Mouse (Mus musculus): Measurements from ENCODE around the gene Sgsm2. TPM values are rescaled to one million over a fixed set of nuclear protein-coding genes. Genes with fewer than 3 reads are reported as not detected.

Gene Sgsm2
- polyA plus RNA-seq, 1 experiment = 7.3 TPM

GRCm38 (mm10) chr11:74830256-74831161 lies 66.4 kb downstream of the Sgsm2 start, which contains the start of gene Mnt:
Gene Mnt, plus strand, starts transcription at chr11:74830920.
- Histone ChIP-seq H3K4me3 (ENCODE audit: extremely low read depth, insufficient read depth, insufficient read length) (peak within 1 kb of the TSS; percentile 67), H3K27ac (ENCODE audit: insufficient read depth, low read length) (peak within 1 kb of the TSS; percentile 98), H3K36me3 (ENCODE audit: control insufficient read depth, insufficient read depth, low read length) (no peaks in the 10 kb centered on the region), H3K27me3 (ENCODE audit: control insufficient read depth, insufficient read depth, low read length) (no peaks in the 10 kb centered on the region), H3K4me1 (ENCODE audit: control insufficient read depth, insufficient read depth, insufficient read length) (peaks cover 44% of the 10 kb centered on the region)
- WGBS = under 1% methylated on average over 64 of the region's 70 CpGs
- TF ChIP-seq POLR2A (IDR thresholded peaks at IDR 0.05; ENCODE audit: low read depth, low read length) (peak; percentile 32), CTCF (IDR thresholded peaks at IDR 0.05; ENCODE audit: extremely low read depth, insufficient read depth, insufficient read length, insufficient replicate concordance) (no peak)
- peak; percentile 89 to 95 for DNase-seq (ENCODE audit: low read depth in 1 of 2, low spot score in 2 of 2)

DNA sequence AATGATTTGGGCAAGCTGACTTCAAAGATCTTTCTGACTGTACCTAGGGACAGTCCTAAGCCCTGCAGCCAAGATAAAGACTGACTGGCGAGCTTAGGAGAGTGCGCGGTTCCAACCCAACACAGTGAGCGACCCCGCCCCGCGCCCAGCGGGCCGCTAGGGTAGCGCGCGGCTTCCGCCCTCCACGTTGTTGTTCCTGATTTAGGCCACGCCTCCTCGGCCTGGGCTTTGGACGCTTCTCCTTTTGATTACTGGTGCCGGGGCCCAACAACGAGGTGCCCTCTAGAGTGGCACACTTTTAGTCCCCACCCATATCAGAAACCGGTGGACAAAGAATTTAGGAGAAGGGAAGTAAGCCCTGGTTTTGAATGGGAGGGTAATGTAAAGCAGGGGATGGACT lies 67.0 kb downstream of the Sgsm2 start:
- peak; percentile 41; the same call in 1 of the 2 replicates for TF ChIP-seq CTCF (IDR thresholded peaks at IDR 0.05; ENCODE audit: extremely low read depth, insufficient read depth, insufficient read length, insufficient replicate concordance)
- peak; percentile 47; the same call in 1 of the 2 replicates for TF ChIP-seq POLR2A (IDR thresholded peaks at IDR 0.05; ENCODE audit: low read depth, low read length)
- H3K36me3 ChIP-seq (ENCODE audit: control insufficient read depth, insufficient read depth, low read length) = no peaks in the 10 kb centered on the region
- peaks cover 44% of the 10 kb centered on the region for H3K4me1 ChIP-seq (ENCODE audit: control insufficient read depth, insufficient read depth, insufficient read length)

DNA sequence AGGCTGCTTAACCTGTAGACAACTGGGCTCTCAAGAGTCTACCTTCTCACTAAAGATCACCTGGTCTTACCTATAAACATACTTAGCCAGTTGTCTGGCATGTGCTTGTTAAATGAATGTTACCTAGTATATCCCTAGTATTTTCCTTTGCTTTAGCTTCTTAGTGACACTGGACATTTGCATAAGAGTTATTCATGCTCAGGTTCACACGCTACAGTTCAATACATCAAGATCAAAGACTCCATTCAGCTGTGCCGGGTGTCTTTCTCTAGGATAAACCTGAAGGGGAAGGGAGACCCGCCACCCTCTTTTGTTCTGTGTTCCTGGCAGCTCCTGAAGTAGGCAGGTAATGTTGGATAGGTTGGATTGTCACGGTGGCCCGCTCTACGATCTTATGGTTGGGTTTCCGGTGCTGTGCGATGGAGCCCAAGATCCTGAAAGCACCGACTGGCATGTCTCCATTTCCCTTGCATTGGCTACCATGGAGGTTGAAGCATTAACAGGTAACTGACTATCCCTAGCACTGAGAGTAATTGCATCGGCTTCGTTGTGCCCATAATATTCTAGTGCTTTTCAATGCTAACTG lies 67.8 kb downstream of the Sgsm2 start:
- H3K4me3 ChIP-seq (ENCODE audit: extremely low read depth, insufficient read depth, insufficient read length) = peak overlapping the region; percentile 67
- peaks cover 36% of the 10 kb centered on the region for H3K4me1 ChIP-seq (ENCODE audit: control insufficient read depth, insufficient read depth, insufficient read length)

More for the DNA sequence above, 67.0 kb downstream of the Sgsm2 start:
- peak; percentile 90 to 91 for DNase-seq (ENCODE audit: low read depth in 1 of 2, low spot score in 2 of 2)
- WGBS = 1% methylated on average over 20 of the region's 20 CpGs
- no peaks in the 10 kb centered on the region for H3K27me3 ChIP-seq (ENCODE audit: control insufficient read depth, insufficient read depth, low read length)
- H3K4me3 ChIP-seq (ENCODE audit: extremely low read depth, insufficient read depth, insufficient read length) = peak overlapping the region; percentile 67
- peak overlapping the region; percentile 98 for H3K27ac ChIP-seq (ENCODE audit: insufficient read depth, low read length)

GRCm38 (mm10) chr11:74828404-74828931 lies 68.4 kb downstream of the Sgsm2 start:
- H3K4me1 ChIP-seq (ENCODE audit: control insufficient read depth, insufficient read depth, insufficient read length) = peaks cover 30% of the 10 kb centered on the region
- H3K27ac ChIP-seq (ENCODE audit: insufficient read depth, low read length) = peak overlapping the region; percentile 98
- TF ChIP-seq CTCF (IDR thresholded peaks at IDR 0.05; ENCODE audit: extremely low read depth, insufficient read depth, insufficient read length, insufficient replicate concordance) (no peak), POLR2A (IDR thresholded peaks at IDR 0.05; ENCODE audit: low read depth, low read length) (no peak)
- peak in 1 of 2 experiments; percentile 74 for DNase-seq (ENCODE audit: low read depth in 1 of 2, low spot score in 2 of 2)
- H3K36me3 ChIP-seq (ENCODE audit: control insufficient read depth, insufficient read depth, low read length) = no peaks in the 10 kb centered on the region
- peak overlapping the region; percentile 6; the same call in 1 of the 2 replicates for H3K4me3 ChIP-seq (ENCODE audit: extremely low read depth, insufficient read depth, insufficient read length)
- H3K27me3 ChIP-seq (ENCODE audit: control insufficient read depth, insufficient read depth, low read length) = no peaks in the 10 kb centered on the region
- WGBS = 55% methylated on average over 2 of the region's 2 CpGs

More for the DNA sequence above, 67.8 kb downstream of the Sgsm2 start:
- 20% methylated on average over 11 of the region's 11 CpGs for WGBS
- no peak for DNase-seq (ENCODE audit: low read depth in 1 of 2, low spot score in 2 of 2)
- Histone ChIP-seq H3K27ac (ENCODE audit: insufficient read depth, low read length) (peak overlapping the region; percentile 98), H3K36me3 (ENCODE audit: control insufficient read depth, insufficient read depth, low read length) (no peaks in the 10 kb centered on the region), H3K27me3 (ENCODE audit: control insufficient read depth, insufficient read depth, low read length) (no peaks in the 10 kb centered on the region)
- no peak for TF ChIP-seq POLR2A (IDR thresholded peaks at IDR 0.05; ENCODE audit: low read depth, low read length)
- no peak for TF ChIP-seq CTCF (IDR thresholded peaks at IDR 0.05; ENCODE audit: extremely low read depth, insufficient read depth, insufficient read length, insufficient replicate concordance)

- Histone ChIP-seq H3K36me3 (ENCODE audit: control insufficient read depth, insufficient read depth, low read length) (no peaks in the 10 kb centered on the region), H3K4me3 (ENCODE audit: extremely low read depth, insufficient read depth, insufficient read length) (no peak overlapping the region), H3K27me3 (ENCODE audit: control insufficient read depth, insufficient read depth, low read length) (no peaks in the 10 kb centered on the region), H3K27ac (ENCODE audit: insufficient read depth, low read length) (peak overlapping the region; percentile 98), H3K4me1 (ENCODE audit: control insufficient read depth, insufficient read depth, insufficient read length) (peaks cover 24% of the 10 kb centered on the region)
- no peak for TF ChIP-seq CTCF (IDR thresholded peaks at IDR 0.05; ENCODE audit: extremely low read depth, insufficient read depth, insufficient read length, insufficient replicate concordance)
- no peak for TF ChIP-seq POLR2A (IDR thresholded peaks at IDR 0.05; ENCODE audit: low read depth, low read length)
- WGBS = 53% methylated on average over 7 of the region's 7 CpGs
- DNase-seq (ENCODE audit: low read depth in 1 of 2, low spot score in 2 of 2) = no peak
These were observed 69.0 kb downstream of the Sgsm2 start for GRCm38 (mm10) chr11:74827791-74828403.

GRCm38 (mm10) chr11:74826702-74827101 lies 70.2 kb downstream of the Sgsm2 start:
- Histone ChIP-seq H3K4me1 (ENCODE audit: control insufficient read depth, insufficient read depth, insufficient read length) (peaks cover 21% of the 10 kb centered on the region), H3K27ac (ENCODE audit: insufficient read depth, low read length) (0 out of 2 replicates have a peak overlapping the region, but pooled peaks have one; percentile 2), H3K4me3 (ENCODE audit: extremely low read depth, insufficient read depth, insufficient read length) (no peak overlapping the region), H3K27me3 (ENCODE audit: control insufficient read depth, insufficient read depth, low read length) (no peaks in the 10 kb centered on the region), H3K36me3 (ENCODE audit: control insufficient read depth, insufficient read depth, low read length) (no peaks in the 10 kb centered on the region)
- no peak for TF ChIP-seq CTCF (IDR thresholded peaks at IDR 0.05; ENCODE audit: extremely low read depth, insufficient read depth, insufficient read length, insufficient replicate concordance)
- no peak for TF ChIP-seq POLR2A (IDR thresholded peaks at IDR 0.05; ENCODE audit: low read depth, low read length)
- whole genome bisulfite sequencing = 92% methylated on average over 5 of the region's 5 CpGs
- no peak for DNase-seq (ENCODE audit: low read depth in 1 of 2, low spot score in 2 of 2)

Measured in spleen, adult 2 months (tissue).